Mouse (Mus musculus) heart, adult 2 months (tissue): ENCODE measurements around the gene Tph1.

Experiments used
- CTCF ChIP-seq: fragments of 200-600 bp; IDR thresholded peaks from 2 replicates; pipeline ENCODE4 v1.8.1; 2022; ENCODE audit warnings: antibody characterized with exemption, mild to moderate bottlenecking, moderate library complexity
- EP300 ChIP-seq: fragments of 200-500 bp; IDR thresholded peaks from 2 replicates; pipeline ENCODE4 v1.6.1; 2011; ENCODE audit warnings: low read depth, low read length, control low read depth; ENCODE audit not compliant: insufficient read depth
- POLR2A ChIP-seq: fragments of 200-500 bp; IDR thresholded peaks from 2 replicates; pipeline ENCODE4 v1.6.1; 2011; ENCODE audit warnings: mild to moderate bottlenecking, low read depth, low read length, control low read depth; ENCODE audit not compliant: insufficient read depth

GRCm38 (mm10) chr7:46615256-46615977 is 56.9 kb downstream of the Tph1 start:
- TF ChIP-seq CTCF (no peak), POLR2A (no peak), EP300 (peak; percentile 68; the same call in 1 of the 2 replicates)
